Mouse (Mus musculus) lung, embryonic 15.5 days (tissue): ENCODE results near the gene Mob3a. TPM values are rescaled to one million over a fixed set of nuclear protein-coding genes. Genes with fewer than 3 reads are reported as not detected.

Experiments
- ATAC-seq: fragments of 200-750 bp; cut with Nextera tagmentation; 2 replicates; pipeline ENCODE4 v1.8.0; 2017; ENCODE audit warnings: moderate number of reproducible peaks, borderline replicate concordance; ENCODE audit not compliant: low FRiP score, low TSS enrichment; ENCODE audit errors: extremely low read depth
- H3K27ac ChIP-seq: fragments of 300-500 bp; sonication (generic); 2 replicates; pipeline ENCODE4 v1.5.1; 2015; ENCODE audit warnings: moderate library complexity, mild to moderate bottlenecking, inconsistent platforms
- H3K27me3 ChIP-seq: fragments of 300-500 bp; sonication (generic); 2 replicates; pipeline ENCODE4 v1.6.1; 2015; ENCODE audit warnings: inconsistent platforms
- H3K36me3 ChIP-seq: fragments of 300-500 bp; sonication (generic); 2 replicates; pipeline ENCODE4 v1.6.1; 2015; ENCODE audit warnings: inconsistent platforms
- H3K4me1 ChIP-seq: fragments of 300-500 bp; sonication (generic); 2 replicates; pipeline ENCODE4 v1.6.1; 2015; ENCODE audit warnings: inconsistent platforms
- H3K4me2 ChIP-seq: fragments of 300-500 bp; sonication (generic); 2 replicates; pipeline ENCODE4 v1.6.1; 2015; ENCODE audit warnings: inconsistent platforms, mild to moderate bottlenecking, moderate library complexity
- H3K4me3 ChIP-seq: fragments of 300-500 bp; sonication (generic); 2 replicates; pipeline ENCODE4 v1.5.1; 2015; ENCODE audit warnings: mild to moderate bottlenecking, inconsistent platforms
- H3K9ac ChIP-seq: fragments of 300-500 bp; sonication (generic); 2 replicates; pipeline ENCODE4 v1.6.1; 2015; ENCODE audit warnings: inconsistent platforms
- H3K9me3 ChIP-seq: fragments of 300-500 bp; sonication (generic); 2 replicates; pipeline ENCODE4 v1.6.1; 2016; ENCODE audit warnings: inconsistent platforms
- WGBS: fragments of 180-500 bp; shearing (Covaris S2); methylation state at CpG from one replicate; pipeline ENCODE4 v1.1.7; 2015; 5-methylcytosine and 5-hydroxymethylcytosine counted together
- polyA plus RNA-seq: library from polyadenylated mRNA; unstranded; fragments of >200 nt; fragmentation: Nextera tagmentation; extraction: Ambion mirVana; gene quantifications from 2 replicates; pipeline ENCODE4 v1.2.1, GENCODE M21; 2015

The Mob3a gene
- polyA plus RNA-seq, 1 experiment from 2014 or later, result 44.7 TPM

DNA sequence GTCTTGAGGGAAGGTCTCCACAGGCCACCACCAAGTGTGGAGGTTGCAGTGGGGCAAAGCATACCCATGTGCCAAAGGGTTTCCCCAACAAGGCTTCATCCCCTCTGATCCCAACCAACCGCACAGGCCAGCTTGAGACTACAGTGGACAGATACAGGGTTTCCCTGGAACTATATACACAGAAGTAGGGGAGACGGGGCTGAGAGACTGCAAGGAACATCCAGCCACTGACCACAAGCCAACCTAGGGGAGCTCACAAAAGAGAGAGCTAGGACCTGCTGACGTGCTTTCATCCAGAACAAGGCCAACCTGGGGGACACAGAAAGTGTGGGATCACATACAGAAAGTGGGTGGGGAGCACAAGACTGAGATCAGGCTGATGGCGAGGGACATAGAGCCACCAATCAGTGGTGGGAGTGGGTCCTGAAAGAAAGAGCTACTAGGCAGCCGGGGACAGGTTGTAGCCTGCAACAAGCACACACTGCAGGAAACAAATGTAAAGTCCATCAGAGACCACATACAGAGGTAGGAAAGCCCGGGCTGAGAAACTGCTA, 26.8 kb downstream of the Mob3a start:
- peaks cover 61% of the 10 kb centered on the region for H3K4me1 ChIP-seq
- H3K4me2 ChIP-seq, result peak overlapping the region; percentile 77
- ATAC-seq, result no peak
- H3K27me3 ChIP-seq, result no peaks in the 10 kb centered on the region
- H3K9me3 ChIP-seq, result no peaks in the 10 kb centered on the region
- H3K36me3 ChIP-seq, result peaks cover 26% of the 10 kb centered on the region
- 10% methylated on average over 6 of the region's 6 CpGs for WGBS
- peak overlapping the region; percentile 98 for H3K27ac ChIP-seq
- peak overlapping the region; percentile 87 for H3K9ac ChIP-seq
- peak overlapping the region; percentile 90 for H3K4me3 ChIP-seq

DNA sequence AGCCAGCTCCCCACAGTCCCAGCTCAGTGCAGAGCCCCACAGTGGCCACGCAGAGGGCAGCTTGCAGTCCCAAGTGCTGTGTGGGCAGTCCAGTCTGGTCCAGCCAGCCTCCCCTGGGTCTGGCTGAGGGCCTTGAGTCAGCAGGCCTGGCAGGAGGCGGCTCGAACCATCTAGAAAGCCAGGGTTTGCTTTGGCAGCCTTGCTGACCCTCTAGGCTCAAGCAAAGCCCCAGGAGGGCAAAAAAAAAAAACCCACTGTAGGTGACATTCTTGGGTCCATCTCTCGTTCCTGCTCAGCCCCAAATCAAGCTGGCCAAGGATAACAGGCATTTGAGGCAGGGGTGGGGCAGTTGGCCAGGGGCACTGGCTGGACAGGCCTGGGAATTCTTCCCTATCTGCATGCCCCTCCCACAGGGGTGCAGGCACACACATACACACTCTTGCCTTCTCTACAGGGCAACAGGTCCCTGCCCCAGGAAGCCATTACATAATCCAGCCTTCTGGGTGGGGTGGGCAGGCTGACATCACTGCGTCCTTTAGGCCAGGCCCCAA, 27.5 kb downstream of the Mob3a start:
- Histone ChIP-seq H3K9me3 (no peaks in the 10 kb centered on the region), H3K27ac (peak overlapping the region; percentile 98; the same call in 1 of the 2 replicates), H3K4me3 (peak overlapping the region; percentile 90), H3K36me3 (peaks cover 33% of the 10 kb centered on the region), H3K9ac (peak overlapping the region; percentile 87), H3K27me3 (no peaks in the 10 kb centered on the region), H3K4me1 (peaks cover 55% of the 10 kb centered on the region), H3K4me2 (peak overlapping the region; percentile 77)
- WGBS, result 45% methylated on average over 5 of the region's 5 CpGs
- no peak for ATAC-seq

DNA sequence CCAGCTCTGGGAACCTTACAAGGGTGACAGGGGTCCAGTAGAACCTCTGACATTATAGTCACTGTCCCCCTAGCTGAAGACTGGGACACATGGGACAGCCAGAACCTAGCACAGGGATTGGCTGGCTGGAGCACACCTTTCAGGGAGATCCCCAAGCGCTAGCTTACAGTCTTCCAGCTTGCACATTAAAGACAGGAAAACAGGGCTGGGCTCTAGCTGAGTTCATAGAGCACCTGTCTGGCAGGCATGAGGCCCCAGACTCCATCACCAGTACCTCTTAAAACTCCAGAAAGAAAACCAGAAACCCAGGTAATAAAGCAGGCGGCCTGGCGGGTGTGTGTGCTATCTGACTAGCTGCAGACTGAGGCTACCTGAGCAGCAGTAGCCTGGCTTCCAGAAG, 28.1 kb downstream of the Mob3a start:
- no peak overlapping the region; the same call in 1 of the 2 replicates for H3K27ac ChIP-seq
- peaks cover 49% of the 10 kb centered on the region for H3K4me1 ChIP-seq
- H3K4me3 ChIP-seq, result peak overlapping the region; percentile 90
- H3K9ac ChIP-seq, result peak overlapping the region; percentile 87
- H3K36me3 ChIP-seq, result peaks cover 39% of the 10 kb centered on the region
- H3K9me3 ChIP-seq, result no peaks in the 10 kb centered on the region
- no peak for ATAC-seq
- H3K27me3 ChIP-seq, result no peaks in the 10 kb centered on the region
- peak overlapping the region; percentile 77 for H3K4me2 ChIP-seq
- 87% methylated on average over 3 of the region's 3 CpGs for WGBS

DNA sequence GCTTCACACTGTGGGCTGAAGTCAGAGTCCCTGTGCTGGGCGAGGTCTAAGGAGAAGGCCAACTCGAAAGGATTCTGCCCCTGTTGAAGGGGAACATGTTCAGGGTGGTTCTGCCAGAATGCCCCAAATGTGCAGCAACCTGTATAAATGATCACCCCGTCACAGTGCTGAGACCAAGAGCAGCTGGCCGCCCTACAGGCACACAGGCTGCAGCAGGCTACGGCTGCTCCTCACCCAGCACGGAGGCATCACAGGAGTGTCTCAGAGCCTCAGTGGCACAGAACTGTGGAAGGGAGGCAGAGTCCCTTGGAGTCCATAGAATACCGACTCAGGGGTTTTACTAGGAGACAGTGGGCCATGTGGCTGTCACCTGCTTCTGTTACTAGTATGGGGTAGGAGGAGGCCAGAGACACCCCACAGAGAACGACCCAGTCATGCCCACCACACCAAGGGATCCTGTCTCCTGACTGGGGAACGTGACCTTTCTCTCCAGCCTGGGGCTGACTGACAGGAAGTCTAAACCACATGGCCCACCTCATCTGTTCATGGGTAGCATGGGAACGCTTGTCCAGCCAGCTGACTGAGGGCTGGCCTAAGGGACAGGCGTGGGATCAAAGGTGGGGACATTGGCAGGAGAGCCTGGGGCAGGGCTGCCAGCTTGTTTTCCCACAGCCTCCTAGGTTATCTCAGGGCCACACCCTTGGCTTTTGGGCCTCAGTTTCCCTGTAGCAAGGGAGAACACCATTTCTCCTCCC, 29.7 kb downstream of the Mob3a start:
- H3K9ac ChIP-seq, result no peak overlapping the region
- H3K4me3 ChIP-seq, result no peak overlapping the region
- H3K27me3 ChIP-seq, result no peaks in the 10 kb centered on the region
- H3K27ac ChIP-seq, result no peak overlapping the region
- no peaks in the 10 kb centered on the region for H3K9me3 ChIP-seq
- H3K4me2 ChIP-seq, result no peak overlapping the region
- whole genome bisulfite sequencing, result 84% methylated on average over 11 of the region's 11 CpGs
- ATAC-seq, result no peak
- peaks cover 55% of the 10 kb centered on the region for H3K36me3 ChIP-seq
- H3K4me1 ChIP-seq, result peaks cover 35% of the 10 kb centered on the region

- H3K27me3 ChIP-seq, result no peaks in the 10 kb centered on the region
- peaks cover 63% of the 10 kb centered on the region for H3K36me3 ChIP-seq
- no peak overlapping the region for H3K4me3 ChIP-seq
- H3K4me1 ChIP-seq, result peaks cover 39% of the 10 kb centered on the region
- no peak for ATAC-seq
- H3K9me3 ChIP-seq, result no peaks in the 10 kb centered on the region
- H3K4me2 ChIP-seq, result no peak overlapping the region
- H3K27ac ChIP-seq, result no peak overlapping the region
- H3K9ac ChIP-seq, result no peak overlapping the region
- 87% methylated on average over 4 of the region's 4 CpGs for WGBS
Measured at GRCm38 (mm10) chr10:80671251-80671650, 30.5 kb downstream of the Mob3a start.

- peaks cover 69% of the 10 kb centered on the region for H3K36me3 ChIP-seq
- H3K4me1 ChIP-seq, result peaks cover 46% of the 10 kb centered on the region
- no peak for ATAC-seq
- WGBS, result 93% methylated on average over 2 of the region's 2 CpGs
- H3K4me2 ChIP-seq, result no peak overlapping the region
- H3K4me3 ChIP-seq, result no peak overlapping the region
- no peaks in the 10 kb centered on the region for H3K27me3 ChIP-seq
- H3K9ac ChIP-seq, result no peak overlapping the region
- no peaks in the 10 kb centered on the region for H3K9me3 ChIP-seq
- H3K27ac ChIP-seq, result no peak overlapping the region
Measured at GRCm38 (mm10) chr10:80670531-80670930, 31.2 kb downstream of the Mob3a start.

DNA sequence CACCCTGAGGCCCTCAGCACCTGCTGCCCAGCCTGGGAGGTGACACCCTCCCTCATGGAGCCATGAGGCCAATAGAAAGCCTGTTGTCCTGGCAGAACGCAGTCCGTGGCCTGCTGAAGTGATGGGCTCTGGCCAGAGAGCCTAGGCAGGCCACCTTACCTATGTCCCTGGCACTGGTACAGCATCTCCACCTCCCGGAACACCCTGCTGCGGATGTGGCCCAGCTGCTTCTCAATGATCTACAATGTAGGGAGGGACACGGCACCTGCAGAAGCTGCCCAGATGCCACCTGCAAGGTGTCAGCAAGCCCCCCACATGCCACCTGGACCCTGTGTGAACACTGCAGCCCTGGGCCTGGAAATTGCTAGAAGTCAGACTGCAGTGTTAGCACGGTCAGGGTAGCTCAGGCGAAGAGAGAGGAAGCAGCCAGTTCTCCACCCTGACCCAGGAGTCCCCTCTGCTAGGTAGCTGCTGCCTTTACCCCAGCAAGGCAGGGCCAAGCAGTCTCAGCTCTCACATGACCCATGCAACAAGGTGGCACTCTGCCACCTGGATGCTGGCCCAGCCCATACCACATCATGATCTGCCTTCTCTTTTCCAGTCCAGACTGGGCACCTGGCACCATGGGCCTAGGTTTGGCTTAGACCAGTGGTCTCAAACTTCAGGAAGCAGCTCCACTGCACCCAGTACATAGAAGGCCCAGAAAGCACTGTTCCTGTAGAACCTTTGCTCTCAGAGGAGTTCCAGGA, 31.9 kb downstream of the Mob3a start:
- Histone ChIP-seq H3K9me3 (no peaks in the 10 kb centered on the region), H3K9ac (no peak overlapping the region), H3K4me2 (no peak overlapping the region), H3K36me3 (peaks cover 70% of the 10 kb centered on the region), H3K27me3 (no peaks in the 10 kb centered on the region), H3K4me1 (peaks cover 50% of the 10 kb centered on the region), H3K4me3 (no peak overlapping the region), H3K27ac (no peak overlapping the region)
- ATAC-seq, result no peak
- 95% methylated on average over 7 of the region's 7 CpGs for WGBS

- 88% methylated on average over 12 of the region's 12 CpGs for WGBS
Measured at GRCm38 (mm10) chr10:80669018-80669417, 32.8 kb downstream of the Mob3a start.

DNA sequence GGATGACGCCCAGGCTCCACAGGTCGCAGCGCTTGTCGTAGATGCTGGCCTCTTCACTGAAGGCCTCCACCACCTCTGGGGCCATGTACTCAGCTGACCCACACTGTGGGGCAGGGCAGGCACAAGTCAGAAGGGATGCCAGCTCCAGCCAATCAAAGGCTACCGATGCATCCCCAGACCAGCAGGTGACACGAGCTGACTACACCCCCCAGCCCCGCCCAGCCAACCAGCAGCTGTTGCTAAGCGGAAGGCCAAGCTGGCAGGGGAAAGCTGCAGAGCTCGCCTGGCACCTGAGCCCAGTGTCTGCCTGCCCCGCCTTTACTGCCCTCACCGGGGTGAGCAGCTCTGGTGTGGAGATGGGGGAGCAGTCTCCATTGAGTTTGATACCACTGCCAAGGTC, 33.2 kb downstream of the Mob3a start:
- Histone ChIP-seq H3K9ac (no peak overlapping the region), H3K4me2 (no peak overlapping the region), H3K4me3 (no peak overlapping the region), H3K4me1 (peaks cover 50% of the 10 kb centered on the region), H3K27me3 (no peaks in the 10 kb centered on the region), H3K9me3 (no peaks in the 10 kb centered on the region), H3K27ac (no peak overlapping the region), H3K36me3 (peaks cover 70% of the 10 kb centered on the region)
- no peak for ATAC-seq
- WGBS, result 79% methylated on average over 11 of the region's 11 CpGs

More at GRCm38 (mm10) chr10:80669018-80669417, 32.8 kb downstream of the Mob3a start:
- Histone ChIP-seq H3K27ac (no peak overlapping the region), H3K4me3 (no peak overlapping the region), H3K9ac (no peak overlapping the region), H3K36me3 (peaks cover 70% of the 10 kb centered on the region), H3K4me1 (peaks cover 50% of the 10 kb centered on the region), H3K9me3 (no peaks in the 10 kb centered on the region), H3K4me2 (no peak overlapping the region), H3K27me3 (no peaks in the 10 kb centered on the region)
- no peak for ATAC-seq

DNA sequence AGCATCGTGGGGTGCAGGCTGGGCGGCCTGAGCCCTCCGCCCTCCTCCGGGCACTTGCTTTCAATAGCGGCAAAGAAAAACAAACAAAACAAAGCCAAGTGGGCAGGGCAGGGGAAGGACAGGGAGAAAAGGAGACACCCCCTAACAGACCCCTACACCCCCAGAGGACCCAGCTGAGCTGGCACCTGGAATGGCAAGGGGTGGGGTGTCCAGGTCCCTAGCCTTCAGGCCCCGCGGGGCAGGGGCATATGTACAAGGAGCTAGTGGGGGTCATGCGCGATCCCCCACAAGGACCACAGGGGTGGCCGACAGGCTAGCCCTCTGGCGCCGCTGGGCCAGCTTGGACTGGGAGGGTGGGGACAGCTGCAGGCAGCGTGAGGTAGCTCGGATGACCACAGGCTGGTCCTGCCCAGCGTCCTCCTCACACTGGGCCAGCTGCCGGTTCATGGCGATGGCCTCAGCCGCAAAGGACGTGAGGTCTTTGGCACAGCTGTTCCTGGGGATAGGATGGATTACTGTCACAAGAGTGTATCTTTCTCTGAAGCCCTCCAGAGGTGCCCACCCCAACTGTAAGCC, 34.9 kb downstream of the Mob3a start:
- H3K4me2 ChIP-seq, result no peak overlapping the region
- H3K9ac ChIP-seq, result no peak overlapping the region
- H3K36me3 ChIP-seq, result peaks cover 63% of the 10 kb centered on the region
- H3K4me3 ChIP-seq, result no peak overlapping the region
- peaks cover 43% of the 10 kb centered on the region for H3K4me1 ChIP-seq
- no peak for ATAC-seq
- H3K27me3 ChIP-seq, result no peaks in the 10 kb centered on the region
- no peak overlapping the region for H3K27ac ChIP-seq
- no peaks in the 10 kb centered on the region for H3K9me3 ChIP-seq
- 67% methylated on average over 19 of the region's 19 CpGs for WGBS

DNA sequence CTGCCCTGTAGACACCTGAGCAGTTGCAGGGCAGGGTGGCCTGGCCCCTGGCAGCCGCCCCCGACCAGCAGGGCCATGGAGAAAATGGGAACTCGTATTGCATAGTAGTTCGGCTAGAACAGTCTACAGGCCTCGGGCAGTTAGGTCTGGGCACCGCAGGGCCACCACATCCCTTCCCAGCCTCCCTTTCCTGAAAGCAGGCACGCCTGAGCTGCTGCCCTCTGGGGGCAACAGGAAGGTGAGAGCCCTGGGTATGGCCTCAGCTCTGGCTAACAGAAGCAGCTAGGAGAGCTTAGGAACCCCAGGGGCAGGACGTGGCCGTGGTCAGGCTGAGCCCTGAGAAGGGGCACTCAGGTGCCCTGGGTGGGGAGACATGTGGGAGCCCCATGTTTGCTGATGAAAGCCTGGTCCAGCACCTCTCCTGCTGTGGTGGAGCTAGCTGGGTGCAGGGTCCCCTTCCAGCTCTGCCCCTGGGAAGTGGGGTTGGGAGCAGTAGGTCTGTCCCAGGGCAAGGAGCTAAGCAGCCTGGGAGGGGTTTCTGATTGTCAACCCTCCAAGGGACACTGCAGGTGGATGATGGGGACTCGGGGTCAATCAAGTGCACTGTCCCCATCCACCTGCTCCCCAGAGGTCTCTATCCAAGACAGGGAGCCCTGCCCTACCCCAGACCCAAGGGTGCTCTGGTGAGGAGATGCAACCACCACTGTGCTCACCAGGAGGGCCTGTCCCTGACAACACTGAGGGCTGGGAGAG, 35.6 kb downstream of the Mob3a start:
- Histone ChIP-seq H3K4me3 (no peak overlapping the region), H3K27ac (peak overlapping the region; percentile 81), H3K4me2 (no peak overlapping the region), H3K9me3 (no peaks in the 10 kb centered on the region), H3K36me3 (peaks cover 55% of the 10 kb centered on the region), H3K27me3 (no peaks in the 10 kb centered on the region), H3K4me1 (peaks cover 46% of the 10 kb centered on the region), H3K9ac (0 out of 2 replicates have a peak overlapping the region, but pooled peaks have one; percentile 22)
- ATAC-seq, result no peak
- 64% methylated on average over 10 of the region's 10 CpGs for WGBS
